Mouse (Mus musculus) limb, embryonic 15.5 days (tissue): ENCODE data around the gene Shisa8. TPM values are rescaled to one million over a fixed set of nuclear protein-coding genes. Genes with fewer than 3 reads are reported as not detected.

Experiments used
- microRNA counts: library from miRNA; unstranded; fragments of <30 nt; microRNA quantifications from one replicate; lab custom pipeline; 2016
- microRNA-seq: library from miRNA; unstranded; fragments of <30 nt; microRNA quantifications from one replicate; pipeline ENCODE4, GENCODE M21; 2016
- polyA plus RNA-seq: library from polyadenylated mRNA; unstranded; fragments of >200 nt; fragmentation: Nextera tagmentation; extraction: Ambion mirVana; gene quantifications from 2 replicates; pipeline ENCODE4 v1.2.1, GENCODE M21; 2015

The Shisa8 gene
- polyA plus RNA-seq, 1 experiment from 2014 or later: 0.40 TPM

MicroRNA genes within 50 kb of the gene (microRNA counts, 519-probe panel; counts per million panel counts)
- microRNA mmu-miR-33 (lab: Ali Mortazavi, UCI): 2,203 counts per million, percentile 41 among the panel's probes with 10 or more counts

Small RNA genes within 50 kb of the gene (microRNA-seq; reads per million reads assigned to microRNA genes)
- 51.6 reads per million, percentile 42 among the genes with 10 or more reads in this experiment for gene Mir33

Other genes with a start within 250 kb of the Shisa8 start
- not detected in 2 replicates for gene 1700029P11Rik, start 232.3 kb downstream of the Shisa8 start, polyA plus RNA-seq
- 73.8 and 77.5 TPM in 2 replicates for gene Xrcc6, start 225.0 kb downstream of the Shisa8 start, polyA plus RNA-seq
- 30.2 and 30.9 TPM in 2 replicates for gene Desi1, start 179.0 kb downstream of the Shisa8 start, polyA plus RNA-seq
- gene Snu13, start 165.2 kb downstream of the Shisa8 start, polyA plus RNA-seq: 250 and 262 TPM in 2 replicates
- gene 4930407I10Rik, start 153.7 kb downstream of the Shisa8 start, polyA plus RNA-seq: not detected in 2 replicates
- 0.05 TPM in 1 of 2 replicates, not detected in the other for gene Mei1, start 142.8 kb downstream of the Shisa8 start, polyA plus RNA-seq
- gene Ccdc134, start 84.9 kb downstream of the Shisa8 start, polyA plus RNA-seq: 24.6 and 28.8 TPM in 2 replicates
- 155 and 165 TPM in 2 replicates for gene Srebf2, start 65.6 kb downstream of the Shisa8 start, polyA plus RNA-seq
- 0.19 and 0.29 TPM in 2 replicates for gene Tnfrsf13c, start 11.6 kb upstream of the Shisa8 start, polyA plus RNA-seq
- 48.5 and 49.5 TPM in 2 replicates for gene Cenpm, start 31.9 kb upstream of the Shisa8 start, polyA plus RNA-seq
- gene 1500009C09Rik, start 39.6 kb upstream of the Shisa8 start, polyA plus RNA-seq: not detected in 2 replicates
- 5.5 and 8.4 TPM in 2 replicates for gene Sept3, start 62.1 kb upstream of the Shisa8 start, polyA plus RNA-seq
- gene Wbp2nl, start 86.1 kb upstream of the Shisa8 start, polyA plus RNA-seq: 0.10 and 0.12 TPM in 2 replicates
- 56.6 and 62.5 TPM in 2 replicates for gene Naga, start 126.1 kb upstream of the Shisa8 start, polyA plus RNA-seq
- gene Pheta2, start 126.1 kb upstream of the Shisa8 start, polyA plus RNA-seq: 22.9 and 25.0 TPM in 2 replicates
- 262 and 273 TPM in 2 replicates for gene Smdt1, start 126.1 kb upstream of the Shisa8 start, polyA plus RNA-seq
- gene Ndufa6, start 141.5 kb upstream of the Shisa8 start, polyA plus RNA-seq: 261 and 281 TPM in 2 replicates
- 6.0 and 7.4 TPM in 2 replicates for gene Cyp2d22, start 167.4 kb upstream of the Shisa8 start, polyA plus RNA-seq
- not detected in 2 replicates for gene Cyp2d11, start 181.2 kb upstream of the Shisa8 start, polyA plus RNA-seq
- gene Cyp2d10, start 194.4 kb upstream of the Shisa8 start, polyA plus RNA-seq: not detected in 2 replicates
- gene Cyp2d9, start 220.6 kb upstream of the Shisa8 start, polyA plus RNA-seq: 0.23 TPM in 1 of 2 replicates, not detected in the other